ENCODE assay signal across 20 mouse cellular contexts in genomic region chr9:116946787-116947186, GRCm38 (mm10).
DNase-seq lines count a peak whose midpoint lies in the region; ATAC-seq and TF ChIP-seq lines count a peak whose summit lies in the region.
"Had no signal": no experiment of that assay in that cellular context is flagged by ENCODE, and none has a peak within 500 bp of the region (broad histone marks: within the 10 kb centered on the region; RNA-seq: fewer than 3 reads in every experiment).

No protein-coding gene starts in this region.

- peaks cover 2% of the 10 kb centered on the region; the same call in 1 of the 2 replicates for H3K9me3 ChIP-seq in kidney, embryonic 16.5 days (ENCODE audit: low read length)
- H3K9me3 ChIP-seq in stomach, embryonic 16.5 days (replicated peaks; ENCODE audit: control insufficient read depth, low read length): no peaks in the 10 kb centered on the region; the same call in 1 of the 2 replicates
- no peaks in the 10 kb centered on the region for H3K9me3 ChIP-seq in stomach, postnatal 0 days (ENCODE audit: control insufficient read depth, low read length)
- H3K9me3 ChIP-seq: embryonic facial prominence, embryonic 13.5 days; forebrain, embryonic 12.5 days; heart, embryonic 10.5 days; hindbrain, embryonic 12.5 days had no signal

- H3K9ac ChIP-seq in kidney, embryonic 16.5 days (replicated peaks; ENCODE audit: low read length): no peak overlapping the region
- H3K9ac ChIP-seq in stomach, embryonic 16.5 days (ENCODE audit: low read length): no peak overlapping the region
- no peak overlapping the region for H3K9ac ChIP-seq in stomach, postnatal 0 days (ENCODE audit: low read length)
- H3K9ac ChIP-seq: embryonic facial prominence, embryonic 13.5 days; forebrain, embryonic 12.5 days; hindbrain, embryonic 12.5 days had no signal

- ATAC-seq in kidney, embryonic 16.5 days (ENCODE audit: low FRiP score, low TSS enrichment): peak; percentile 21; the same call in 1 of the 2 replicates
- 0 out of 2 replicates have a peak, but pooled peaks have one; percentile 13 for ATAC-seq in stomach, embryonic 16.5 days (ENCODE audit: insufficient read depth, low FRiP score)
- ATAC-seq in stomach, postnatal 0 days (ENCODE audit: low FRiP score, low TSS enrichment): no peak
- no peak for ATAC-seq in inflammation-experienced regulatory T-cells, adult 6 months
- ATAC-seq: forebrain, embryonic 16.5 days; hindbrain, embryonic 16.5 days had no signal

- TF ChIP-seq EP300 in stomach, postnatal 0 days (optimal IDR thresholded peaks at IDR 0.05): no peak

- H3K36me3 ChIP-seq in kidney, embryonic 16.5 days (ENCODE audit: insufficient read depth, low read length): no peaks in the 10 kb centered on the region
- no peaks in the 10 kb centered on the region for H3K36me3 ChIP-seq in stomach, embryonic 16.5 days (ENCODE audit: control insufficient read depth, insufficient read depth, low read length)
- no peaks in the 10 kb centered on the region for H3K36me3 ChIP-seq in stomach, postnatal 0 days (ENCODE audit: control insufficient read depth, insufficient read depth, low read length)
- H3K36me3 ChIP-seq: embryonic facial prominence, embryonic 13.5 days; forebrain, embryonic 12.5 days; heart, embryonic 10.5 days; hindbrain, embryonic 12.5 days had no signal

- 0 out of 2 replicates have a peak overlapping the region, but pooled peaks have one; percentile 5 for H3K27ac ChIP-seq in kidney, embryonic 16.5 days (ENCODE audit: low read length)
- no peak overlapping the region for H3K27ac ChIP-seq in stomach, embryonic 16.5 days (ENCODE audit: low read length)
- H3K27ac ChIP-seq in stomach, postnatal 0 days (replicated peaks): no peak overlapping the region
- H3K27ac ChIP-seq: embryonic facial prominence, embryonic 13.5 days; forebrain, embryonic 12.5 days; heart, embryonic 10.5 days; hindbrain, embryonic 12.5 days had no signal

- peak; percentile 23 for DNase-seq in adrenal gland, postnatal 25 days
- no peak for DNase-seq in adrenal gland, postnatal 4 days (ENCODE audit: low spot score in 2 of 2)
- no peak for DNase-seq in kidney, adult 18-20 months
- no peak for DNase-seq in stomach, postnatal 0 days (ENCODE audit: low spot score)
- DNase-seq: cerebellum, adult 18-20 months; cerebellum, adult 9-11 months; cerebellum, postnatal 36 days; gastrocnemius, postnatal 10 days; heart, adult 18-20 months; heart, postnatal 10 days; heart, postnatal 4 days had no signal

- 92% methylated on average over 3 of the region's 3 CpGs for WGBS in kidney, embryonic 16.5 days
- WGBS in stomach, embryonic 16.5 days: 97% methylated on average over 3 of the region's 3 CpGs
- WGBS in stomach, postnatal 0 days: 94% methylated on average over 3 of the region's 3 CpGs

- no peaks in the 10 kb centered on the region for H3K27me3 ChIP-seq in kidney, embryonic 16.5 days (ENCODE audit: insufficient read depth, low read length)
- H3K27me3 ChIP-seq in stomach, embryonic 16.5 days (ENCODE audit: control insufficient read depth, insufficient read depth, low read length): no peaks in the 10 kb centered on the region
- no peaks in the 10 kb centered on the region for H3K27me3 ChIP-seq in stomach, postnatal 0 days (ENCODE audit: control insufficient read depth, insufficient read depth, low read length)
- H3K27me3 ChIP-seq: embryonic facial prominence, embryonic 13.5 days; forebrain, embryonic 12.5 days; hindbrain, embryonic 12.5 days had no signal

- H3K4me1 ChIP-seq in kidney, embryonic 16.5 days (ENCODE audit: insufficient read depth, low read length): peaks cover 36% of the 10 kb centered on the region
- no peaks in the 10 kb centered on the region for H3K4me1 ChIP-seq in stomach, embryonic 16.5 days (ENCODE audit: control insufficient read depth, insufficient read depth, low read length)
- no peaks in the 10 kb centered on the region for H3K4me1 ChIP-seq in stomach, postnatal 0 days (replicated peaks; ENCODE audit: control insufficient read depth, insufficient read depth)
- H3K4me1 ChIP-seq: forebrain, embryonic 12.5 days; hindbrain, embryonic 12.5 days had no signal

- H3K4me3 ChIP-seq in kidney, embryonic 16.5 days (ENCODE audit: low read length): no peak overlapping the region
- no peak overlapping the region for H3K4me3 ChIP-seq in stomach, embryonic 16.5 days (replicated peaks; ENCODE audit: low read length)
- H3K4me3 ChIP-seq in stomach, postnatal 0 days (ENCODE audit: low read depth, low read length): no peak overlapping the region
- H3K4me3 ChIP-seq: embryonic facial prominence, embryonic 13.5 days; forebrain, embryonic 12.5 days; heart, embryonic 10.5 days; hindbrain, embryonic 12.5 days had no signal

- TF ChIP-seq CTCF in stomach, postnatal 0 days (IDR thresholded peaks at IDR 0.05; ENCODE audit: low read depth): no peak

- H3K4me2 ChIP-seq in kidney, embryonic 16.5 days (replicated peaks; ENCODE audit: low read depth, low read length): no peak overlapping the region
- no peak overlapping the region for H3K4me2 ChIP-seq in stomach, embryonic 16.5 days (ENCODE audit: low read depth, low read length)
- no peak overlapping the region for H3K4me2 ChIP-seq in stomach, postnatal 0 days (replicated peaks; ENCODE audit: low read depth)
- H3K4me2 ChIP-seq: embryonic facial prominence, embryonic 13.5 days; forebrain, embryonic 12.5 days; hindbrain, embryonic 12.5 days had no signal

Comparison
In these comparisons a context has a peak if more than half of its experiments do, and no peak if none do; other contexts are left out.
1. ATAC-seq: peak in kidney, embryonic 16.5 days (single experiment) and stomach, embryonic 16.5 days (single experiment); none in stomach, postnatal 0 days (single experiment) and inflammation-experienced regulatory T-cells, adult 6 months (single experiment).